Mouse (Mus musculus): ENCODE measurements around the gene Tmem242.

Tmem242 gene

DNA sequence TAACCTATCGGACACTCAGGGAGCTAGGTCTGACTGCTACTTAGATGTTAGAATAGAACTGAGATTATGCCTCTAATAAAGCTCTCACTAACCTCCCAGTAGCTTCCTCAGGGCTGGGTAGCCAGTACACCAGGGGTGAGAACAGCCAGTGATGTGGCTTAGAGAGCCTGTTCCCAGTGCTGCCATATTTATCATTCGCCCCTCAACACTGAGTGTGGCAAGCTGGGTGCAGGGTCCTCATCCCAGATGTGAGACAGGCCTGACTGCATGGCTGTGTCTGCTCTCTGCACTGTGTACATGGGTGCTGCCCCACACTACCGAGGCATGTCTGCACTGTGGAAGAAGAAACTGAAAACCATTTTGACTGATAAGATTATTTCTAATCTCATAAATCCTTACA lies 26.0 kb downstream of the Tmem242 start:
- no peak for DNase-seq

GRCm38 (mm10) chr17:5413350-5413749 lies 26.7 kb downstream of the Tmem242 start:
- DNase-seq = no peak

- DNase-seq = no peak
Observed at GRCm38 (mm10) chr17:5412740-5413139, 27.3 kb downstream of the Tmem242 start.

- DNase-seq = no peak
Observed at GRCm38 (mm10) chr17:5412301-5412700, 27.8 kb downstream of the Tmem242 start.

DNA sequence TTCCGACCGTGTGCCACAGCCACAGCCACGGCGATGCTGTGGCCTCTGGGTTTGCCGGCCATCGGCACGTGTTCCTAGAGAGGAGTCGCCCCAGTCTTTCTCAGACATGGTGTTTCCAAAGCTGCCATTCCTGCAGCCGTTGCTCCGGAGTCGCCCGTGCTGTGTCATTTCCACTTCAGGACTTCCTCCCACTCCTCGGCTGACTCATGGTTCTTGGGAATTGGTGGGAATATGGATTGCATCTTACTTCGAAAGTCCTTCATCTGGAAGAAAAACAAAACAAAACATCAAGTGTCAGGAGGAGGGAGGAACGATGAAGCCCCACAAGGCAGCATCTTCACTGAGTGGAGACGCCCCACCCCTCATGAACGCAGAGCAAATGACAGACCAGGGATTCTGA lies 28.9 kb downstream of the Tmem242 start:
- no peak for DNase-seq

- DNase-seq = no peak
Observed at GRCm38 (mm10) chr17:5410336-5410735, 29.7 kb downstream of the Tmem242 start.

DNA sequence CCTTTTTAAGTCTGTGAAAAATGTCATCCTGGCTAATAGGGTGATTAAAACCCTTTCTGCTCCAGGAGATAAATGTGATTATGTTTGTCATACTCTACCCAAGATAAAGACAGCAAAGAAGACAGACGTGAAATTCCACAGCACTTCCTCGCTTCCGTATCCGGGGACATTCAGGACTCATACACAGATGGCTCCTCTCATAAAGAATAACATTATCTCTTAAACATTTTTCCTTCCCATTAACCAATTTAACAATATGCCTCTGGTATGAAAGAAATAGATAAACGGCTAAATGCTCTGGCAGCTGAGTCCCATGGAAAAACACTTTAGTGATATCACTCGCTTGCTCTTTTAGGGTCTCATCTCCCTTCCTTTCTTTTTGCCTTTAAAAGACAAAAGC lies 33.0 kb downstream of the Tmem242 start:
- no peak for DNase-seq

DNA sequence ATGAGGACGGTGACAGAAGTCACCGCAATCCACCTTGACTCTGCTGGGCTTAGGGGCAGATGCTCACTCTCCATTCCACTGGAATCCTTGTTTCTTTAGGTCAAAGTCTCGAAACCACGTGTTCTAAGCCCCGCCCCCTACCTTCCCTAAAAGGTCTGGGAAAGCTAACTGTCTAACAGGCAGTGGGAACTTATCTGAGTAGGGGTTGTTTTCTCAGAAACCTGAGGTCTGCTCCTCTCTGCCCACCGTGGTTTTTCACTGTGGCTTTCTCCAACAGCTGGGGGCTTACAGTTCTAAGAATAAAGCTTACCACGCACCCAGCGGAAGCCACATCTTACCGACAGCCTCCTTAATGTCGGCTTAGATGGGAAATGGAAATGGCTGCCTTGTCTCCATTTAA lies 33.5 kb downstream of the Tmem242 start:
- DNase-seq = no peak

DNA sequence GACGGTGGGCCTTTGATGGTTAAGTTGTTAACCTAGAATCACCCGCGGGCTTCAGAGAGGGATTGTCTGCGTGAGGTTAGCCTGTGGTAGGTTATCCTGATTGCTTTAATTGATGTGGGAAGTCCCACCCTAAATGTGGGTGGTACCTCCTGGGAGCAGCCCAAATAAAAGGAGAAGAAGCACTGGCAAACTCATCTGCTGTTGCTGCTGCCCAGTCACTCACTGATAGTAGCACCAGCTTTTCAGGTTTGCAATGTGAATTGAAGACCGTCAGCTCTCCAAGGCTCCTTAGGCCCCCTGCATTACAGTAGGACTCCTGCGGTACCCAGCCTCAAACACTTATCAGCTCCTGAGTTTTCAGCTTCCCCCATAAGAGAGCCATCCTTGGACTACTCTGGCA lies 36.2 kb downstream of the Tmem242 start:
- no peak for DNase-seq

DNA sequence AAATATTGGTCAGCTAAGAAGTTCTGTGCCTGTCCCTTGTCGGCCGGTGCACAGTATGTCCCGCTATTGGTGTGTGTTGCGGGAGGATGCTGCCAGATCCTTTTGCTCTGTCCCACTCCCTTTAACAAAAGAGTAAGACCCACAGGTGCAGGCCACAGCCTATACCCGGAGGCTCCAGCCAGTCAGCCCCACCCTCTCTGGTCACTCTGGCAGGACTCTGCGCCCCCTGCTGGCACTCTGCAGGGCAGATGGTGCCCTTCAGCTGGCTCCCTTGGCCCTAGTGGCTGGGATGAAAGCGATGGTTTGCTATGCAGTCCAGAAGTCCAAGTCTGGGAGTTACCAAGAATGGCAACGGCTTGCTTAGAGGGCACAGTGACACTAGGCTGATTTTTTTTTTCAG lies 37.4 kb downstream of the Tmem242 start:
- DNase-seq = peak; percentile 72

DNA sequence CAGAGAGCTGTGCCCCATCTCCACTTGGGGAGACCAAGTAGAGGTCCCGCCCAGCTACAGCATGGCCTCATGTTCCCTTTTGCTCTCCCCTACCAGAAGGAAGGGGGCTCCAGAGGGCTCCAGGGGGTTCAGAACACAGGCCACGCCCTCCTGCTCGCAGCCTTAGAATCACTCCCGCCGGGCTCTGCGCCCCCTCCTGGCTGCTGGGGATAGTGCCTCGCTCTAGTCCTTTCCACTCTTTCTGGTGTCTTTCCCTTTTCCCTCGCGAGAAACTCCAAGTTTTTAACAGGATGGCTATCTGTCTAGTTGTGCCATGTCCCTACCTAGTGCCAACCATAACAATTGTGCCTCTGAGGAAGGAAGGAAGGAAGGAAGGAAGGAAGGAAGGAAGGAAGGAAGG lies 38.0 kb downstream of the Tmem242 start:
- DNase-seq = no peak

DNA sequence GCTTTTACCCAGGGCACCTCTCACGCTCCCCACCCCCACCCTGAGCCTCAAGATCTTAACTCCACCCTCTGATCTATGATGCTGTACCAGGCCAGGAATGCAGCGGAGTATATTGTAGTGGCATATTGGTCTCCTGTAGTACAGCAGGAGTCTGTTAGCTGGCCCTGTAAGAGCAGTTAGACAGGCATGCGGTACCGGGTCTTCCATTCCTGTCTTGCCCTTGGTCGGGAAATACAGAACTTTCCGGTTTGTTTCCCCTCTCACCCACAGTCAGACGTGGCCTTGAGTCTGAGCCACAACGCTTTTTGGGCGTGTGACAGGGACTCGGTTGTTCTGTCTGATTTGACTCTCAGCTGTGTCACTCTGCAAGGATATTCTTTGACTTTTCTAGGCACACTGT lies 38.8 kb downstream of the Tmem242 start:
- DNase-seq = no peak

GRCm38 (mm10) chr17:5400435-5401090 lies 39.5 kb downstream of the Tmem242 start:
- no peak for DNase-seq

- peak; percentile 83 for DNase-seq
Observed at GRCm38 (mm10) chr17:5397148-5398007, 42.7 kb downstream of the Tmem242 start.

DNA sequence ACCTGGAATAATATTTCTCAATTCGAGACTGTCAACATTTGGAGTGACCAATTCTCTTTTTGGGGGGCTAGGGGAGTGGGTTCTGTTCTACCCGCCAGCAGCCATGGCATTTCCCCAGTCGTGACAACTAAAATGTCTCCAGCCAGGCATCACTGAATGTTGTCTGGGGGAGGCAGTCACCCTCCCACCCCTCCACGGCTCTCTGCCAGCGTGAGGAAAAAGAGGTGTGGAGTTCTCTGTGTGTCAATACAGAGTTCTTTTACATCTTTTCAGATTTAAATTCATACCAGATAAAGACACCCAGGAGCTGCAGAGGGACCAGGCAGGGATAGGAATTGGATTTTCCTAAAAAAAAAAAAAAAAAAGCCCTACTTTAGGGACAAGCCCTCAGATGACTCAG lies 43.8 kb downstream of the Tmem242 start:
- no peak for DNase-seq

DNA sequence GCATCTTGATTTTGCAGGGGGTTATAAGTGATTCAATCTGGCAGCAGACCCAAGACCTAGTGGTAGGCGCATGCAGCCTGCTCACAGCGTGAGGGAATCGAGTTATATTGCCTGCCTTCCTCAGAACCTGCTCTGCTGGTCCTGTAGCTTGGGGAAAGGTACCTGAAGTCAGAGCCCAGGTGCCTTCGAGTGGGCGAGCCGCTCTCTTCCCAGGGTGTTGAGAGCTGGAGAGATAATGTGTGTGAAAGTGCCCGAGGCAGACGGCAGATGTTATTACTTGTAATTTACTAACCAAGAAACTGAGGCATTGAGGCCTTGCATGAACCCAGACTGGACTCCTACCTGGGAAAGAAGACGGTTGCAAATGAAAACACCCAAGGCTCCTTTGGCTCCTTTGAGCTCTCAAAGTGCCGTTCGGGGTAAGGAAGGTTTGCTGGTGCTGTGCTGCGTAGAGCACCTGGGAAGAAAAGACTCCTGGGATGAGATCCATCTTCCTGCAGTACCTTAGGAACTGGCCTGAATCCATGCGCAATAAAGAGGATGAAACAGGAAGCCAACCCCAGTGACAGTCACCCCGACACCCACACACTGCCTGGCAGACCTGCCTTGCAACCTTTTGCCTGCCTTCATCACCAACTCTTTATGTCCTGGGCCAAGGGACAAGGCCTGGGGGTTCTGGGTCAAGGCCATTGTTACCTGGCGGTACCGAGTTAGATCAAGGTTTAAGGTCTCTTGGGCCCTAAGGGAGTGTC lies 44.4 kb downstream of the Tmem242 start:
- no peak for DNase-seq

DNA sequence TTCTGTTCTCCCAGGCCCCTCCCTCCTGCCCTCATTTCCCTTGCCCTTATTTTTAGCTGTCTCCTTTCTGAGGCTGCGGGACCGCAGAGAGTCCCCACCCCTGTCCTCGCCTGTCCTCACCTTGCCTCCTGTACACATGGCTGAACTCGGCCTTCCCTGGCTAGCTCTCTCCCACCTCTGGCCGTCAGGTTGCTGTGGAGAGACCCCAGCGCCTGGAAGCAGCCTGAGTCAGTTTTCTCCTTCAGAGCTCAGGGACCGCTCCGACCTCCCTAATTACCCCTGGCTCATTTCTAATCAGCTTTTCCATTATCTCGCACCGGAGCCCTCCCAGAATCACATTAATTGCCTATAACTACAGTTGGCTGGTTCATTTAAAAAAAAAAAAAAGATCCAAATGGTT lies 49.4 kb downstream of the Tmem242 start:
- no peak for DNase-seq

DNA sequence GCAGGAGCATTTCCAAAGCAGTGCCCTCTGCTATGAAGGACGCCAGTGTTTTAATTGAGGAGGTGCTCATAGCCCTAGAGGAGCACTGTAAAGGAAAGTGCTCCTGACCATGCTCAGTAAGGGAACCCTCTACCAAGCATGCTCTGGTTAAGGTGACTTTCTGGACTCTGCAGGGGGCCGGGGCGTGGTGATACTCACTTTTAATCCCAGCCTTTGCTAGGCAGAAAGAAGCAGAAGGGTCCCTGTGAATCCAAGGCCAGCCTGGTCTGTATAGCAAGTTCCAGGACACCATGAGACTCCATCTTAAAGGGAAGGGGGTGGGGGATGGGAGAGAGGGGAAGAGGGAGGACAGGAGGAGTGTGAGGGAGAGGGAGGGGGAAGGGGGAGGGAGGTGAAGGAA lies 51.7 kb downstream of the Tmem242 start:
- DNase-seq = no peak

DNA sequence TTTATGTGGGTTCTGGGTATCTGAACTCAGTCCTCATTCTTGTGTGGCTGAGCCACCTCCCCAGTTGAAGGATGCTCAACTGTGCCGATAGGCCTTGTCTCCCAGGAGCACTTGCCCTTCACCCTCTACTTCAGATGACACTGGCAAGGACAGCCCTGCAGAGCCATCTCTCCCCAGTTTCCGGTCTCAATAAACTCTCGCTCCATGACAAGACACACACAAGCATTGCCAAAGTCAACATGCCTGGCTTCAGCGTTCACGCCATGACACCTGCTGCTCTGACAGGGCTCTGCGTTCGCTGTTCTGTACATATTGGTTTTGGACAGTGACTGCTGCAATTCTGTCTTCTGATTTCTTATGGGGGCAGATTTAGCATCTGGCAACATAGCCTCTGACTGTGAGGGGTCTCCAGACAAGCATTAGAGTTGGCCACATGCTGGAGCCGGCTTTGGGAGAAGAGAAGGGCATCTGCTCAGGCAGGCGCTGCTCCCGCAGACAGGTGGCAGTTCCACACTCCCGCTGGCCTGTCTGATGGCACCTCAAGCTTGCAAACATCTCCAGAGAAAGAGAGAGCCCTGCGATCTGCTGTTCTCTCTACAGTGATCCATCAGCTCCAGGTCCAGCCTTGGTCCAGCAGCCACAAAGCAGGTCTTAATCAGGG lies 53.0 kb downstream of the Tmem242 start:
- no peak for DNase-seq

DNA sequence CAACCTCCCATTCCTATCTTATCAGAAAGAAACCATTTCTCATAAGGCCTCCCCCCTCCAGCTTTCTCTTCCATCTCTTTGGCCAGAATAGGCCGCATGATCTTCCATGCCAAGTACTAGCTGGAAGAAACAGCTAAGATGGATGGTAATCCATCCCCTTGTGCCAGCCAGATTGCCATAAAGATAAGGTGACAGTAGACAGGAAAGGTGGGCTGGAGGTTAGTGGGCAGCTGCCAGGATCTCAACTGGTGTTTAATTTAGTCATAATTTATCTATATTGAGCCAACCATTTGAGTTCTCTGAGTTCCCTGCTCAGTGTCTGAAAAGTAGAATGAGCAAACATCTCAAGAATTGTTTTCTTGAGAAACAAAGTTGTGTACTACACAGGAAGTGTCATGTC lies 54.4 kb downstream of the Tmem242 start:
- DNase-seq = no peak

- no peak for DNase-seq
Observed at GRCm38 (mm10) chr17:5377930-5378310, 62.1 kb downstream of the Tmem242 start.

DNA sequence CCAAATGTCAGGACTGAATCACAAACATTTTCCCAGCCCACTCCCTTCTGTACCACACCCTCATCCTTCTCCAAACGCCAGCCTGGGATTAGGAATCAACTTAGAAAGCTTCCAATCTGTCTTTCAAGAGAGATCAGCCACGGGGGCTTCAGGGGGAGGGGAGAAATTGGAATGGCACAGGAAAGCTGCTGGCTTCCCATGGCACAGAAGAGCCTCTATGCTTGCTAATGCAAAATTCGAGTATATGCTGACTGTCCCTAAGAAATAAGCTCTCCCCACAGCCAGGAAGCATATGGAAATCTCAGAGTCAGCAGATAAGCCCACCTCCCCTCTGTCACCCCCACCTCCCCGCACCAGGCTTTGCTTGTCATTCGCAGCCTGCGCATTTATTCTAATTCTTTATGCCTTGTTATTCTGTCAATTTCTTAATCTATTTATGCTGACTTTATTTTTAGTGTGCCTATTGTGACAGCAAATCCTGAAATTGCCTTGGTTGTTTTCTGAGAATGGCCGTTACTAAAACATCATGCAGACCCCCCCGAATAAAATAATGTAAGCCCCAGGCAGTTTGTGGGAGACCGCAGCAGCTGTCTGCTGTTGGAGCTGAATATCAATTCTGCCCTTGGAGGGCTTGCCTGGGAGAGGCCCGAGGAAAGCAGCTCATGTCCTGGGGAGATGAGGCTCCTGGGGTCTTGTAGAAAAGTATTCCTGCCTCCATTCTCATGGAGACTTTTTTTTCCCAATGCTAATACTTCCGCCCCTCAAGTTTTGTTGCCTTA lies 62.7 kb downstream of the Tmem242 start:
- peak; percentile 70 for DNase-seq

GRCm38 (mm10) chr17:5372951-5373350 lies 67.1 kb downstream of the Tmem242 start:
- DNase-seq = no peak
